Mouse (Mus musculus): ENCODE measurements around the gene Rfx8.
"Not testable (repeated sequence)": the region's sequence is repeated elsewhere in the genome, so short reads cannot be mapped to it uniquely, and the experiment has no call there.

Rfx8 gene

DNA sequence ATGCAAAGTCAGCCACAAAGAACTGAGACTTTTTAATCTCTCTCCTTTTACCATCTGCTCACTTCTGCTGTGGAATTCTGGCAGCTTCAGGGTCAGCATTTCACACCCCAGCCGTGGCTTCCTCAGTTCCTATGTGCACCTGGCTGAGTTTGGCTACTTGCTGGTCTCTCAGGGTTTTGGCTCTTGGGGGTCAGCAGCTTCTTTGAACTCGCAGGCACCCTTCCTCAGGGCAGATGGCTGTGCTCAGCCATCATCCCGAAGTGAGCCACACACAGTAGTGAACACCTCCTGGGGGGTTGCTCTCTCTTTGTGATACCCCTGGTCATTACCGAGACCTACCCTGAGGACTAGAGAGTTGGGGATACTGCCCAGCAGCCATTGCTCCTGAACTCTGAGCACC lies 29.7 kb downstream of the Rfx8 start:
- no peak for DNase-seq (ENCODE audit: low spot score)

DNA sequence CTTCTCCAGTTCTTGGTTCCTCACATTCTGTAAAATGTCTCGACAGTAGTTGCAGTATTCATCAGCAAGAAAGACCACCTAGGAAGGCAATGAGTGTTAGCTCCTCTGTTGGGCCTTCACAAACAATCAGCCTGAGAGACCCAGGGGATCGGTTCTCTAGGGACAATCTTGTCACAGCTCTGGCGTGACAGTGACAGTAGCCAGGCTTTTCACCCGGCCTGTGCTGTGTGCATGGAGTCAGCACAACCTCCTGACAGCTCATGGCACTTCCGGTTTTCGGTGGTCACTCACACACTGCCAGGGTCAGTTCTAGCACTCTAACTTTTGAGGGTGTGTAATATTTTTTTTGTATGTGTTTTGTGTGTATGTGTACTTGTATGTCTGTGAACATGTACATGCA lies 32.2 kb downstream of the Rfx8 start:
- no peak for DNase-seq (ENCODE audit: low spot score)

DNA sequence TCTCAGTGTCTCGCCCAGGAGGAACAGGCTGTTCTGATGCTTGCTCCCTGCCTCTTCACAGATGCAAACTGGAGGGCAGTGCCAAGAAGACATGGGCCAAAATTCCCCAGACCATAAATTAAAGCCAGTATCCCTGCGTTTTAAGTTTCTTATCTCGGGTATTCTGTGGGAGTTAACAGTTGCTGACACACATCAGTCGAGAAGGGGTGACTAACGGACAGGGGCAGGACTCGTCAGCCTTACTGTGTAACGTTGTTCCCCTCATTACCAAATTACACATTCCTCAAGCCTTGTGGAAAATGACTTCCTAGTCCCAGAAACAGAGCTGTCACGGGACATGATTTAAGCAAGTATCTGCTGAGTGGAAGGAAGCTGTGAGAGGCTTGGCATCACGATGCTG lies 33.5 kb downstream of the Rfx8 start:
- no peak for DNase-seq (ENCODE audit: low spot score)

DNA sequence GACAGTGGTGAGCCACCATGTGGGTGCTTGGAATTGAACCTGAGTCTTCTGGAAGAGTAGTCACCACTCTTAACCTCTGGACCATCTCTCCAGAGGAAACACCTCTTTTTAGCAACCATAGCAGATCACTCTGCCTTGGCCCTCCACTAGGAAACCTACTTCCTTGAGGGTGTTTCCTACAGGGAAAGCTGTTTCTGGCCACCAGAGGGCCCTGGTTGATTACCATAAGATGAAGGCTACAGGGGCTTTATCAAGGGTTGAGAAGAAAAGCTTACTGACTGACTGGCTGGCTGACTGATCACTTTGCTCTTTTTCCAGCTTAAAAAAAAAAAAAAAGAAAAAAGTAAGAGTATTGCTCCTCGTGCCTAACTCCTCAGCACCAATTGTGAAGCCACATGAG lies 35.0 kb downstream of the Rfx8 start:
- DNase-seq (ENCODE audit: low spot score), result no peak

DNA sequence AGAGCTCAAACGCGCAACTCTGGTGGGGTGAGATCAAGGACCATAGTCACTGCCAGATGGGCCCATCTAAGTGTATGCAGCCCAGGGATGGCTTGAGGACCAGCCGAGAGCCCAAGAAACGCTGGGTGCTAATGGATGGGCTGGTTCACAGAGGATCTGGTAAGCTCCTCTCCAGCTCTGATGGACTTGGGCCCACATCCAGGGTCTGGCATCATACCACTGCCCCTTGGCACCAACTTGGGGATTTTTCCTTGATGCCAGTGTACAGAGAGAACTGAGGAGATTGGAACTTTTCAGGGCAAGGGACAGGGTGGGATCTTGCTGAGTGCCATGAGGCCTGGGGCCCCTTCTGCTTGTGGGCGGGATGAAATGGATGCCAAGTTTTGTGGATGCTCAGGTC lies 39.2 kb downstream of the Rfx8 start:
- no peak for DNase-seq (ENCODE audit: low spot score)

DNA sequence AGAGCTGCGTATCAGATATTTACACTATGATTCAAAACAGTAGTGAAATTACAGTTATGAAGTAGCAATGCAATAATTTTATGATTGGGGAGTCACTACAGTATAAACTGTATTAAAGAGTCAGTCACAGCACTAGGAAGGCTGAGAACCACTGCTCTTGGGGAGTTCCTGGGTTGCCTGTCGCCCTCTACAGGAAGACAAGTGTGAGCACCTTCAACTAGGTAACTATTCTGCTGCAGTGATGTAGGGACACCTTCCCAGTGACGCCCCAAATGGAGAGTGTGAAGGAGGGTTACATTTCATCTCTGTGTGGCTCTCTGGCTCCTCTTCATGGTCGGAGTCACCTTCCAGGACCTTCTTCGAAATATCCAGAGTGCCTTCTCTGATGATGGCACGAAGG lies 40.3 kb downstream of the Rfx8 start:
- DNase-seq (ENCODE audit: low spot score), result no peak

DNA sequence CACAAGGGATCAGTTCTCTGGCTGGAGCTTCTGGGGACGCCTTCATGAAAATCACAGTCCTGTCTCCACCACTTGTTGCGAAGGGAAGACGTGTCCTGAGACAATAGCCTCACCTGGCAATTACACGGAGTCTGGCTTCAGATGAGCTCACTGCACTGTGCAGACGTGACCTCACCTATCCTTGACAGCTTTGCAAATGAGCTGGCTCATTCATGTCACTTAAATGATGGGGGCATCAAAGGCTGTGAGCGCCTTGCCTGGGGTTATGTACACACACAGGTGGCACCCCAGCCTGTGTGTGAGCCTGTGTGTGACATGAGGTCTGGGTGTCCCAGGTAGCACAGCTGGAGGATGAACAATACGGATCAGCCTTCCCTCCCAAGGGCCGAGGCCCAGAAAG lies 41.9 kb downstream of the Rfx8 start:
- no peak for DNase-seq (ENCODE audit: low spot score)

DNA sequence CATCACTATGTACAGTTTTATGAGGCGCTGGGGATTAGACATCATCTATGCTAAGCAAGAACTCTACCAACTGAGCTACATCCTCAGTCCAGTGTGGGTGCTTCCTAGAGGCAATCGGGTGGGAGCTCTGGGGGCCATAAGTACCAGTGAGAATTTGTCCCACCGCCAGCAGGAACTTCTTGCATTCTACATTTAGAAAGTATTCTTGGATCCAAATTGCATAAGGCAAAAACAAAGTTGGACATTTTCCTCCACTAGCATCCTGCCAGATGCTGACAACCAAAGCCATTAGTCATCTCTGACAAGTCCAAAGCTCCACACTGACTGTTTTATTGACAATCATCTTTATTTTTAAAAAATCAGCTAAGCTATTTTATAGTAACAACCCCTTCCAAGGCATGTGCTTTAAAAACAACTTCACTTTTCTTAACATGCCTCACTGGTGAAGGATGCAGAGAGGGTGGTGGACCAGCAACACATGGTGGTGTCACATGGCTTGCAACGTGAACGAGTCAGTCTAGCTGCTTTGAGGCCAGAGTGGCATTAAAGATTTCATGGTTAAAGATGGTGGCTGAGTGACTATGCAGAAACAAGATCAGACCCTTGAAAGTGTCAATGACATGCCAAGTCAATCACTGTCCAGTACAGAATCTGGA lies 44.4 kb downstream of the Rfx8 start:
- no peak for DNase-seq (ENCODE audit: low spot score)

DNA sequence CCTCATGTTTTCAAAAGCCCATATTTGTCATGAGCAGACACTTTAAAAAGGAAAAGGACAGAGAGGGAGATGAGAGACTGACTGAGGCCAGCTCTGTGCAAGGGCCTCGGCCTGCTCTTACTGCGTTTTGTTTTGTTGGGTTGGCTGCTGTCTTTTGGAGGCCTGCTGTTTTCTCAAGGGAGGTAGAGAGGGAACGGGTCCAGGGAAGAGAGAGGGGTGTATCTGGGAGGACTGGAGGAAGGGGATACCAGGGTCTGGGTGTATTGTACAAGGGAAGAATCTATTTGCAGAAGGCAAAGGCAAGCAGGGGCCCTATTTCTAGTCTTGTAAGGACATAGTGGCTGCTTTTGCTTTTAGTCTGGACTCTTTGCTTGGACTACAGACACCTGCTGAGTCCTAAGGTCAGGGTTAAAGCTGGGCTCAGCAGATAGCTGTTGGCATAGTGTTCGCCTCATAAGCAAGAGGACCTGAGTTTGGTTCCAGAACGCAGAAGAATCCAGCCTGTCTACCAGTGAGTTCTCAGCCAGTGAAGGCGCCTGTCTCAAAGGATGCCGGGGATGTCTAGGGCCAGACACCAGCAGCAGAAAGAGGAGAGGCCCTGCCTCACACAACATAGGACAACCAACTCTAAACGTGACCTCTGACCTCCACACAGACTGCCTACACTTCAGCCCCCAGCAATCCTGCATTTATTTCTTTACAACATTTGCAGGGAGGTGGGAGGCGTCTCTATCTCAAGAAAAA lies 48.3 kb downstream of the Rfx8 start:
- no peak for DNase-seq (ENCODE audit: low spot score)

DNA sequence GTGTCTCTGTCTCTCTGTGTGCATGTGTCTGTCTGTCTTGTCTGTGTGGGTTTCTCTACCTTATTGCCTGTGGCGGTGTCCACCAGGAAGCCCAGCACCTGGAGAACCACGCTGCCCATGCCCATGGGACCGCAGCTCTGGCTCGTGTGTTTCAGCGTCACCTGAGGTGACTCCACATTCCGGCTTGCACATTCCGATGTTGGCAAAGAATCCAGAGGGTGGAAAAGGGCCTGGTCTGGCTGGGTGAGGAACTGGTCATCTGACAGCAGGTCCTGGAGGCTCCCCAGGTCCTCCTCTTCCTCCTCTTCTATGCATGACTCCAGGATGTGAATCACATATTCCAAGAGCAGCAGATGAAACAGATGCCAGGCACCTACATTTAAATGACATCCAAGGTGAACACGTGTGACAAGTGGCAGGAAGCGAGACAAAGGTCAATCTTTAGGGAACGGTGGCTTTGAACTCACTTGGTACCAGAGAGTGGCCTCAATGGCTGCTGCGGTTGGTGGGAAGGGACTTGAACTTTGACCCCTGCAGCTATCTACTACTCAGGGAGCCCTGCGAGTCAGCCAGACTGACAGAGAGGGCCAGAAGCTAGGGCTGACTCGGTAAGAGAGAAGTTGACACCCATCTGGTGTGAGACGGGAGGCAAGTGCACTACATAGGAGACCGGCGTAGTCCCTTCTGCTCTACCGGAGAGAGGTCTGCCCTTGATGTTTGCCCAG lies 50.4 kb downstream of the Rfx8 start:
- no peak for DNase-seq (ENCODE audit: low spot score)

DNA sequence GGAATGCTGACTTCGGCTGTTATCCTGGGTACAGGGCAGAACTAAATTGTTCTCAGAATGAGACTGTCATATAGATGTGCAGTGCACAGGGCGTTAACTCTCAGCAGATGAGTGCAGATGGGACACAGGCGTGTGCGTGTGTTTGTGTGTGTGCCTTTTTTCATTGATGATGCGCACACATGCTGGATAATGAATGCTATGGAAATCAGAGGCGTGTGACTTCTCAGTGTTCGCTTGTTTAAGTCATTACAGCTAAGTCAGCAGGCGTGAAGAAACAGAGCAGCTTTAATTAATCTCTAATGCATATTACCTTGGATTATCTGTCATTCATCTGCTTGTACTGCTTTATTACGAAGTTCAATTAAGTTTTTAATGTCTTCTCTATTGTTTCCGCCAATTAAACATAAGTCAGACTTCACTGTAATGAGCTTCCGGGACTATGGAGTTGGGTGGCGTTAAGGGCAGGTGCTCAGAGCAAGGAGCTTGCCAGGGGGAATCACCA lies 54.0 kb downstream of the Rfx8 start:
- DNase-seq (ENCODE audit: low spot score), result no peak

DNA sequence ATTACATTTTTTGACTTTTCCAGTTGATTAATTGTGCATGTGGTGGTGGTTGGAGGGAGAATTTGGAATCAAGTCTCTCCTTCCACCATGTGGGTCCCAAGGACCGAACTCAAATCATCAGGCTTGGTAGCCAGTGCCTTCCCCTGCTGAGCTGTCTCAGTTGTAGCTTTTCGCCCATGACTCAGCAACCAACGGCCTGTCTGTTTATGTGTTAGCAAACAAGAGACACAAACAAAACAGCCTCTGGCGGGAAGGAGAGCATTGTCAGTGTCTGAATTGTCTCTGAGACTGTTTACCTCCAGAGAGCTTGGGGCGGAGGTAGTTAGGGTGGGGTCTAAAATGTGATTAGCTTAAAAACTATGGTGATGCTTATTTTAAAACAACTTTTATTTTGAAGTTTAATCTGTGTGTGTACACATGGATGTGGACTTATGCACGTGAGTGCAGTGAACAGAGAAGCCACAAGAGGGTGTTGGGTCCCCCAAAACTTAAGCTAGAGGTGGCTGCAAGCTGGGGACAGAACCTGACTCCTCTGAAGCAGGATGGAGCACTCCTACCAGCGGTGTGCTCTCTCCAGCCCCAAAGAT lies 56.7 kb downstream of the Rfx8 start:
- DNase-seq (ENCODE audit: low spot score), result no peak

DNA sequence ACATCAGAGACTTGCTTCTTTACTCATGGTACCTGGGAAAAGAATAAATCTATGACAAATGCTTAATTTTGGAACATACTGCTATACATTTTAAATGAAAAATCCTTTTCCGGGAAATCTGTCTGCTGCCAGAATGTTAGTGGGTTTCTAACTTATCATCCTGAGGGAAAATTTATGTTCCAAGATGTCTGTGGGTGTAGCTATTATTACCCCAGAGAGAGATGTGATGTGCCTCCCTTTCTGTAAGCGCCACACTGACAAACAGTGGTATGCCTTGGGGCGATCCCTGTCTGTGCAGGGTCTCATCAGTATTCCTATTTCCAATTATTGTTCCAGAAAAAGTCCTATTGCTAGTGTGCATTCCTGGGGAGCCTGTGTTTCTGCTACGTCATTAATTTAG lies 57.7 kb downstream of the Rfx8 start:
- DNase-seq (ENCODE audit: low spot score), result no peak

DNA sequence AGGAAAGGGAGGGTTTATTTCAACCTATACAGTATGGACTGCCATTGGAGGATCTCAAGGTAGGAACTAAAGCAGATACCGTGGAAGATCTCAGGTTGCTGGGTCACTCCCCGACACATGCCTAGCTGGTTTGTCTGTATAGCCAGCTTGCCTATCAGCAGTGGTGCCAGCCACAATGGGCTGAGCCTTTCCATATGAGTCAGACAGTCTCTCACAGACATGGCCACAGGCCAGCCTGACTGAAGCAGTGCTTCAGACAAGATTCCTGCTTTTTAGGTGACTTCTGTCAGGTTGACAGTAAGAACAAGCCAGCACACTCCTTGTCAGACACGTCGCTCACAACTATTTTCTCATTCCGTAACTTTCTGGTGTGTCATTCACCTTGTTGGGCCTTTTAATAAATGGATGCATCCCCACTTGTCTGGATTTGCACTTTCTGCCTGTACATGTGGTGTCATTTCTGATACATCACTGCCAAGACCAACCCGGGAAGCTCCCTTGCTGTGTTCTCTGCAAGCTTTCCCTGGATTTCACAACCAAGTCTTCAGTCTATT lies 63.7 kb downstream of the Rfx8 start:
- DNase-seq (ENCODE audit: low spot score), result no peak

DNA sequence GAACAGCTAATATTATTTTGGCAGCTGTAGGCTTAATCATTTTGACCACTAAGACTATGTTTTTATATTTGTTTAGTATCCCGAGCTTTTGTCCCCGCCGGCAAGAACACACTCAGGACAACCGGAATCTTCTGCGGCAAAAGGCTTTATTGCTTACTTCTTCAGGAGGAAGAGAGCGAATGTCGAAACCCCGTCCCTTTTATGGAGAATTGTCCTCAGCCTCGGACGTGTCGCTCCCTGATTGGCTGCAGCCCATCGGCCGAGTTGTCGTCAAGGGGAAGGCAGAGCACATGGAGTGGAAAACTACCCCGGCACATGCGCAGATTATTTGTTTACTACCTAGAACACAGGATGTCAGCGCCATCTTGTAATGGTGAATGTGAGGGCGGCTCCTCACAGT lies 65.9 kb downstream of the Rfx8 start:
- not testable (repeated sequence) for DNase-seq (ENCODE audit: low spot score)

DNA sequence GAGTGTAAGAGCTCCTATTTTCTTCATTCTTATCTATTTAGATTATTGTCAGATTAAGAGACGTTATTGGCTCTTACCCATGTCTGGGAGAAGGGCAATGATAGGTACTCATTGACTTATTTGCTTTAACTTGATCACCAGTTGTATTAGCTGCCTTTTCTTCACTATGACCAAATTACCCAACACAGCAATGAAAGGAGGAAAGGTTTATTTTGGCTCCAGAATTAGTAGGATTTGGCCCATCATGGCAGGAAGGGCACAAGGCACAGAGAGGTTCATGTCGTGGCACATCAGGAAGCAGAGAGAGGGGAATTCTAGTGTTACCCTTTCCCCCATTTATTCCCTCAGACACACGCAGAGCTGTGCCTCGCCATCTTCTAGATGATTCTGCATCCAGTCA lies 67.8 kb downstream of the Rfx8 start:
- no peak for DNase-seq (ENCODE audit: low spot score)

DNA sequence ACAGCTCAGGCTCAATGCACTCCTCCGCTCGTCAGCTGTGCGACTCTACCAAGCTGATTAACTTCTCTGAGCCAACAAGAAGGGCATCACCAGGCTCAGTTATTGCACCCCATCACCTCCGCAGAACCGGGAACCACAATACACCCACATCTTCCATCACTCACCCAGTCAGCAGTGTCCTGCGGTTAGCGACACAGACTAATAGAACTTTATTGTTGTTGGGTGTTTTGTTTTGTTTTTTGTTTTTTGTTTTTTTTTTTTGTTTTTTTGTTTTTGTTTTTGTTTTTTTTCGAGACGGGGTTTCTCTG lies 69.6 kb downstream of the Rfx8 start, which contains the start of gene Creg2:
Gene Creg2 (minus strand): TSS at position 234 of the 308 bp plus-strand sequence.
- no peak for DNase-seq (ENCODE audit: low spot score)

DNA sequence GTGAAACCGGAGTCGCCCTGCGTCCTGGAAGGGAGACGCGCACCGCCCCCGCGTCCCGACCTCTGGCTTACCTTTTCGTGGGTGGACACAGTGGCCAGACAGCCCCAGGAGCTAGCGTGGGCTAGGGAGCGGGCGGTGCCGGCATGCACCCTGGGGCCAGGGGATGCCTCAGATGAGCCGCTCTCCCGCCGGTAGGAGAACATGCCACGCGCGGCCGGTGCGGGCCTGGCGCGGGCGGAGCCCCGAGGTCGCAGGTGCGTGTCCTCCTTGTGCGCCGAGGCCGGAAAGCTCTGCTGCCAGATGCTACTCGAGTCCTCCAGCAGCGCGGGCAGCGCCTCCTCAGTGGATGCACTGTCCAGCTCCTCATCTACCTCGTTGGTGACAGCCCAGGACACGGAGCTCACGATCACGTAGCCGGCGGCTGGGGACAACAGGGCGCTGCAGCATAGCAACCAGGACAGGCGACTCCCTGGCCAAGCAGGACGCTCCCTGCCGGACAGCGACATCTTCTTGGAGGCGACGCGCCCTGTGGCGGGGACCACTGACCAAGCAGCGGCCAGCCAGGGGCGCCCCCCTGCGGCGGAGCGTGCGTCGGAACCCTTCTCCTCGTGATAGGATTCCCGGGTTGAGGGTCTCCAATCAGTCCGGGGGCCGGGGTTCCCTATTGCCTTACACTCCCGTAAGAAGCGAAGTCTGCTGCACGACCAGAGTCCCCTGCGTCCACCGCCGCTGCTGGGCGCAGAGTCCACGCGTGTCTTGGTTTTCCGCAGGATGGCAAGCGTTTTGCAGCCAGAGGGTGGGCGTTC lies 70.2 kb downstream of the Rfx8 start:
- DNase-seq (ENCODE audit: low spot score), result peak; percentile 15

DNA sequence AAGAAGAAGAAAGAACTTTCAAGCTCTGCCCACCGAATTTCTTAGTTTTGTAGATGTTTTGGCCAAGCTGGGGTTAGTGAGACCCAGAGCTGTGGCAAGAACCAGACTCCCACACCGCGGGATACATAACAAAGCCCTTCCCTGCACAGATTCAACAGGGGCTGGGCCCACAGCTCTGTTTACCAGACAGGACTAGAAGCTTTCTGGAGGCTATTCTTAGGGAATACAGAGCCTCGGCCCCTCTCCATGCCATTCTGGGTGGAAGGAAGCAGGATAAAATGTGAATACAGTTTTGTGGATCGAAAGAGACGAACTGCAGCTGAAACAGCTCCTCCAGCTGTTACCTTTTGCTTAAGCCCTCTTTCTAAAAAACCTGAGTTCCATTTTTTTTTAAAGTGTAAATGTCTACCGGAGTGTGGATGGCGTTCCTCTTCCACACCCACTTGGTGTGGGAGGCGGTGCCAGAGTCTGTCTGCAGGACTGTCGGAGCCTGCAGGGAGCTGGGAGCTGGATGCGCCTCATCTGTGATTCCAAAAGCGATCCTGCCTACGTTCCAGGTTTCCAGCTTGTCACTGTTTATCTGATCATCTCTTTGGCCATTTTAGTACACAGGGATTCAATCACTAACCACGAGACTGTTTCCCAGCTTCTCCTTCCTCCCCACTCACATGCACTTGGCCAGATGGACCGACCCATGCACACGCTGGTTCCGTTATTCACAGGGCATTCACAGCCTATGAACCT lies 70.9 kb downstream of the Rfx8 start:
- DNase-seq (ENCODE audit: low spot score), result no peak

DNA sequence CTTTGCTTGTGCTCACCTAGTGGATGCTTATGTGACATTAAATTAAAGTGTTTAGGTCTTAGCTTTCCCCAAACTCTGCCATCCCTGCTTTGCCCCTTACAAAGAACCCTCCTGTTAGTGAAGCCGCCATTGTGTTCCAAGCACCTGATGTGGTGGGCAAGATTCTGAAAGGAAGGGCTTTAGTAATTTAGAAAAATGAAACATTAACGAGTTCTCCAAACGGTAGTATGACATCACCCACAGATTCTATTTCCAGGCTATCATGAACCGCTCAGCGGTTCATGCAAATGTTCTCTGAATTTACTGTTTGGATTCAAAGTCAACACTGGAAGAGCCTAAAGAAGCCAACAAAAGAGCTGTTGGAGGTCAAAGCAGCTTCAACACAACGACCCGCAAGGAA lies 72.2 kb downstream of the Rfx8 start:
- DNase-seq (ENCODE audit: low spot score), result no peak

All from urinary bladder, postnatal 10 days (tissue).